Mouse (Mus musculus): ENCODE measurements around the gene Kcnj3.

DNA sequence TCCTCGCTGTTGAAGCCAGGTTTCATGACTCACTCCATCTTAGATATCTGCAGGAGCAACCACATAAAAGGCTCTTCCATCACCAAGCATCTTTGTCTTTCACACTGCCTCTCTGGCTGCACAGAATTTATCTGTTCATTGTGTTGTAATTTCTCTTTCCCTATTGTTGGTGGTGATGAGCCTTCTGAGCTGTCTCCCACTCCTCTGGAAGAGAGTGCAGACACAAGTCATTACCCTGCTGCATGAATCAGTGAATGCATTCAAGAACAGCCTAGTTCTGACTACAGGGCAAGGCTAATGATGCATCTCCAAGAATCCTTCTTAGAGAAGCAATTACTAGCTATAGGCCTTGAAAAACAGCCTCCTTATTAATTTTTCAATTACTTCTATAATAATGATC is 30.5 kb upstream of the Kcnj3 start:
- TF ChIP-seq CTCF (conservative IDR thresholded peaks at IDR 0.05; ENCODE audit: low read length), result no peak
- no peak for TF ChIP-seq NANOG (IDR thresholded peaks at IDR 0.05; ENCODE audit: borderline replicate concordance, low read length)
